Comparison of ENCODE assay signal across 24 mouse cellular contexts in the genomic region with DNA sequence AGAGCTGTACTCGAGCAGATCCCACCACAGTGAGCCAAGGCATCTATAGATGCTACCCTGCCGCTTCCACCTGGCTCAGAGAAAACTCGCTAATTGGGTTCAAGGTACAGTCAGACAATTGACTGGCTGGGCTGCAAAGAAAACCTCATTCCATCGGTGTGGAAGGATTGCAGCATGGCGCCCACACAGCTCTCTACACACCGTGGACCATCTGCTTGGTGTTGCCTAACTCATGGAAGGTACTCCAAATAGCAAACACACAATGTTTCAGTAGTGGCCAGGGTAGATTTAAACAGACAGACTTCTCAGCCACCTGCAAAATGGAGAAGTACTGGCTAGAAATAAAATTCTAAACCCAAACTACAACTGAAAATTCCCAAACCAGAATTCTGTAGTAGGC. TPM values are rescaled to one million over a fixed set of nuclear protein-coding genes. Genes with fewer than 3 reads are reported as not detected.
DNase-seq lines count a peak whose midpoint lies in the region; ATAC-seq and TF ChIP-seq lines count a peak whose summit lies in the region.
"Had no signal": no experiment of that assay in that cellular context is flagged by ENCODE, and none has a peak within 500 bp of the region (broad histone marks: within the 10 kb centered on the region; RNA-seq: fewer than 3 reads in every experiment).

No protein-coding gene starts in this region.

- no peak overlapping the region for H3K4me3 ChIP-seq in layer of hippocampus, adult 2 months
- H3K4me3 ChIP-seq: embryonic facial prominence, embryonic 15.5 days; forebrain, embryonic 15.5 days; heart, embryonic 15.5 days; midbrain, embryonic 10.5 days; myocyte; neural tube, embryonic 13.5 days had no signal

- ATAC-seq in frontal cortex, adult (ENCODE audit: low TSS enrichment): peak; percentile 89
- ATAC-seq in activated CD4-positive, CD25-positive, alpha-beta regulatory T cell, adult 4 months: no peak
- ATAC-seq: forebrain, embryonic 15.5 days; inflammation-experienced regulatory T-cells, adult 6 months; midbrain, embryonic 16.5 days had no signal

- TF ChIP-seq CTCF in layer of hippocampus, adult 2 months (conservative IDR thresholded peaks at IDR 0.05): no peak

- intact Hi-C loops in left cerebral cortex, postnatal 25 days (cut with DNase I): loop anchor here (5.0 kb wide), 1 partner anchor 70 kb away; no protein-coding TSS in a partner anchor
- intact Hi-C loops in left cerebral cortex, postnatal 14 days (cut with DNase I): no loop called here

- DNase-seq in frontal cortex, postnatal 25 days (ENCODE audit: low spot score in 2 of 2): no peak
- peak; percentile 28 to 76 for DNase-seq in left cerebral cortex, postnatal 25 days (ENCODE audit: low spot score in 2 of 2)
- no peak for DNase-seq in left cerebral cortex, postnatal 14 days (ENCODE audit: low spot score in 2 of 2)
- peak; percentile 51 to 65 for DNase-seq in layer of hippocampus, adult 2 months (ENCODE audit: low spot score in 2 of 2)
- DNase-seq in right cerebral cortex, postnatal 36 days (ENCODE audit: low spot score in 2 of 2): peak; percentile 16 to 26
- DNase-seq: adrenal gland, postnatal 14 days; cerebellum, adult 9-10 months; gastrocnemius, postnatal 36 days; heart, postnatal 4 days; kidney, adult 2 months; retina, postnatal 1 day; thymus, postnatal 14 days had no signal

- peak overlapping the region; percentile 51; the same call in 1 of the 2 replicates for H3K27ac ChIP-seq in layer of hippocampus, adult 2 months
- H3K27ac ChIP-seq: embryonic facial prominence, embryonic 15.5 days; forebrain, embryonic 15.5 days; heart, embryonic 15.5 days; hindbrain, embryonic 14.5 days; kidney, postnatal 0 days; midbrain, embryonic 10.5 days; neural tube, embryonic 13.5 days had no signal

RNA-seq across cellular contexts. Expression of a gene that starts 57.4 kb away (rescaled TPM):
- 10 to 100 TPM; 69.5 to 72.0 TPM for total RNA-seq in left cerebral cortex, postnatal 25 days (2021)
- 10 to 100 TPM; 52.2 to 62.3 TPM for total RNA-seq in left cerebral cortex, postnatal 14 days (2021)
- total RNA-seq in layer of hippocampus, adult 2 months (2021): 10 to 100 TPM; 60.2 to 68.3 TPM
- 100 to 1,000 TPM in 1 of 2 experiments, 10 to 100 TPM in 1; 99.4 to 158 TPM for polyA plus RNA-seq in activated CD4-positive, CD25-positive, alpha-beta regulatory T cell, adult 4 months (2017; shearing (Covaris generic))

Comparison
In these comparisons a context has a peak if more than half of its experiments do, and no peak if none do; other contexts are left out.
1. DNase-seq: peak in left cerebral cortex, postnatal 25 days (2 of 2), layer of hippocampus, adult 2 months (2 of 2) and right cerebral cortex, postnatal 36 days (2 of 2); none in frontal cortex, postnatal 25 days (0 of 2) and left cerebral cortex, postnatal 14 days (0 of 2).